Mouse (Mus musculus) thymus, adult 2 months (tissue): ENCODE measurements around the gene Crygb. TPM values are rescaled to one million over a fixed set of nuclear protein-coding genes. Genes with fewer than 3 reads are reported as not detected.

Source experiments
- DNase-seq: peaks from one replicate; pipeline ENCODE4 v3.0.0; 2021
- H3K27ac ChIP-seq: fragments of 200-500 bp; 2 replicates; pipeline ENCODE4 v1.5.1; 2012; ENCODE audit warnings: low read length, control low read depth; ENCODE audit not compliant: control insufficient read depth, insufficient read depth
- H3K27me3 ChIP-seq: fragments of 200-500 bp; 2 replicates; pipeline ENCODE4 v1.6.1; 2012; ENCODE audit warnings: mild to moderate bottlenecking, low read length, moderate library complexity, mixed read lengths; ENCODE audit not compliant: control insufficient read depth, insufficient read depth
- H3K36me3 ChIP-seq: fragments of 200-500 bp; 2 replicates; pipeline ENCODE4 v1.6.1; 2012; ENCODE audit warnings: mild to moderate bottlenecking, low read length, moderate library complexity; ENCODE audit not compliant: control insufficient read depth, insufficient read depth
- H3K4me1 ChIP-seq: fragments of 200-500 bp; replicated peaks from 2 replicates; pipeline ENCODE4 v1.6.1; 2012; ENCODE audit warnings: low read length; ENCODE audit not compliant: control insufficient read depth, insufficient read depth
- H3K4me3 ChIP-seq: fragments of 200-500 bp; 2 replicates; pipeline ENCODE4 v1.5.1; 2012; ENCODE audit warnings: mild to moderate bottlenecking, low read length, control low read depth, moderate library complexity; ENCODE audit not compliant: control insufficient read depth, insufficient read depth
- CTCF ChIP-seq: fragments of 200-500 bp; IDR thresholded peaks from 2 replicates; pipeline ENCODE4 v1.5.1; 2012; ENCODE audit warnings: mild to moderate bottlenecking, control low read depth, low read length, moderate library complexity, borderline replicate concordance; ENCODE audit not compliant: control insufficient read depth, poor library complexity, insufficient read depth; ENCODE audit errors: extremely low read depth
- POLR2A ChIP-seq: fragments of 200-500 bp; IDR thresholded peaks from 2 replicates; pipeline ENCODE4 v1.6.1; 2012; ENCODE audit warnings: mild to moderate bottlenecking, low read length, control low read depth, moderate library complexity; ENCODE audit not compliant: control insufficient read depth, poor library complexity, insufficient read depth; ENCODE audit errors: extremely low read depth
- WGBS: fragments of 180-500 bp; shearing (Covaris S2); methylation state at CpG from one replicate; pipeline ENCODE4 v1.1.7; 2018; 5-methylcytosine and 5-hydroxymethylcytosine counted together
- polyA plus RNA-seq: library from polyadenylated mRNA; depleted of rRNA; stranded (reverse); fragments of >200 nt; gene quantifications from 2 replicates; pipeline ENCODE4 v1.2.3, GENCODE M21; 2012; rRNA removed

Gene Crygb
- polyA plus RNA-seq, 1 experiment, result not detected

- Histone ChIP-seq H3K36me3 (no peaks in the 10 kb centered on the region), H3K27me3 (no peaks in the 10 kb centered on the region), H3K4me1 (no peaks in the 10 kb centered on the region), H3K27ac (no peak overlapping the region), H3K4me3 (no peak overlapping the region)
- 74% methylated on average over 3 of the region's 3 CpGs for WGBS
- DNase-seq, result no peak
- TF ChIP-seq POLR2A (no peak), CTCF (no peak)
Observed at GRCm38 (mm10) chr1:65035513-65035912, 46.6 kb downstream of the Crygb start.

GRCm38 (mm10) chr1:65032641-65033040, 49.4 kb downstream of the Crygb start, which contains the start of gene Akr1cl:
Gene Akr1cl (minus strand): TSS chr1:65032759.
- no peak for TF ChIP-seq POLR2A
- no peak for TF ChIP-seq CTCF
- Histone ChIP-seq H3K27ac (no peak within 1 kb of the TSS), H3K27me3 (no peaks in the 10 kb centered on the region), H3K36me3 (no peaks in the 10 kb centered on the region), H3K4me1 (no peaks in the 10 kb centered on the region), H3K4me3 (no peak within 1 kb of the TSS)
- DNase-seq, result no peak

Other genes with a start within 250 kb of the Crygb start
- 4.4 and 4.8 TPM in 2 replicates for gene Plekhm3, start 125.5 kb downstream of the Crygb start, polyA plus RNA-seq
- gene Akr1cl, start 49.5 kb downstream of the Crygb start, polyA plus RNA-seq, result 0.15 and 0.20 TPM in 2 replicates
- gene Cryge, start 31.1 kb downstream of the Crygb start, polyA plus RNA-seq, result not detected in 2 replicates
- gene Crygd, start 18.8 kb downstream of the Crygb start, polyA plus RNA-seq, result not detected in 2 replicates
- gene Crygc, start 8.6 kb downstream of the Crygb start, polyA plus RNA-seq, result 0.26 and 0.32 TPM in 2 replicates
- gene Cryga, start 21.1 kb upstream of the Crygb start, polyA plus RNA-seq, result 0.26 and 0.38 TPM in 2 replicates
- 0.19 TPM in 1 of 2 replicates, not detected in the other for gene Gm28845, start 37.3 kb upstream of the Crygb start, polyA plus RNA-seq
- 0.18 TPM in 1 of 2 replicates, not detected in the other for gene D630023F18Rik, start 40.9 kb upstream of the Crygb start, polyA plus RNA-seq
- gene Idh1, start 104.2 kb upstream of the Crygb start, polyA plus RNA-seq, result 13.3 and 14.4 TPM in 2 replicates
- gene Pikfyve, start 104.4 kb upstream of the Crygb start, polyA plus RNA-seq, result 13.4 and 13.7 TPM in 2 replicates
- gene Pth2r, start 199.8 kb upstream of the Crygb start, polyA plus RNA-seq, result 0.13 TPM in 1 of 2 replicates, not detected in the other